Mouse (Mus musculus) T-helper 2 cell (primary cell): ENCODE results near the gene Art4.

Source experiments
- in situ Hi-C: fragments of 300-600 bp; cut with MboI, MseI; formaldehyde crosslinking; loops from one replicate; pipeline ENCODE4 v1.15.1; 2025; ENCODE audit warnings: high pct_unique_total_duplicates

Gene Art4

DNA sequence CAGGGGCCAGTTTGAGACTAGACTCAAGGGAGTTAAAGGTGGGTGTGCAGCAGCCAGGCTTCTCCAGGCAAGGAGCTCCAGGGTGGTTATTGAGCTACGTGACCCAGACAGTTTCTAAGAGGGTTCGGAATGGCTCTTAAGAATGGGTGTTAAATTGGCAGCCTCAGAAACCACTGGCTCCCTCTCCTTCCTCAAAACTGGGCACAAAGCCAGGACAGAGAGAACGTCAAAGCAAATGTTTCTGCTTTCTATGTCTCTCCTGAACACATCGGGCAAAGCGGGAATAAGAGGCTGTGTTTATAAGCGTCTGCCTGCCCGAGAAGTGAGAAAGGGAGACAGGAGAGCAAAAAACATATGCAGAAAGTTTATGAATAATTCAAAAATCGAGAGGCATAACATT is 17.1 kb upstream of the Art4 start:
- in situ Hi-C loops = no loop called here

DNA sequence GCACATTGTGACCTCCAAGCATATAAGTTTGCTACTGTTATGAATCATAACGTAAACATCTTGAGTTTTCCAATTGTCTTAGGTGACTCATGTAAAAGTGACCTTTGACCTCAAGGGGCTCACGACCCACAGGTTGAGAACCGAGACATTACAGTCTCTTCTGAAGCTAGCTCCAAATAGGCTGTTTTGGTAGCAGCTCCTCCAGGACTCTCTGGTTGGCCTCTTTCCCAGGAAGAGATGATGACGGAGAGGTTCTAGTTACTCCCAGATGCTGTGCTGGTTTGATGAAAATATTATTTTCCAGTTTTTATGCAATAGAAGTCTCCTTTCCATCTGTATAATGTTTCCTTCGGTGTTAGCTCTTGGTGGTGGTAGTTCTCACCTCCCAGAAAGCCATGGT is 11.4 kb upstream of the Art4 start:
- in situ Hi-C loops = no loop called here

DNA sequence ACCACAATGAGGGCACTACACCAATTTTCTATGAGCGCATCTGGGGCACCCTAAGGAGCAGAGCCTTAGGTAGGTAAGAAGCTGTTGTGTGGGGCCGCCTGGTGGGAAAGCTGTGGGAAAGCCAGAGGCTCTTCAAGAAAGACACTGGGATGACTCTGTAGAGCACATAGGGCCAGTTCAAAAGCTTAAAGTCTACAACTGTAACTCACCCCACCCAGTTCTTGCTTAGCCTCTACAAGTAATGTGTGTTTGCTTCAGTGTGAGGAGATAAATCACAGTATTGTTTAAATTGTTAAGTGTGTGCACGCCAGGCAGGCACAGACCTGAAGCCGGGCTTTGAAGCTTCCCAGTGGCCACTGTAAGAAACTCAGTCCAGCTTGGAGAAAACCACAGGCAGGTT is 8.6 kb upstream of the Art4 start:
- in situ Hi-C loops = no loop called here

DNA sequence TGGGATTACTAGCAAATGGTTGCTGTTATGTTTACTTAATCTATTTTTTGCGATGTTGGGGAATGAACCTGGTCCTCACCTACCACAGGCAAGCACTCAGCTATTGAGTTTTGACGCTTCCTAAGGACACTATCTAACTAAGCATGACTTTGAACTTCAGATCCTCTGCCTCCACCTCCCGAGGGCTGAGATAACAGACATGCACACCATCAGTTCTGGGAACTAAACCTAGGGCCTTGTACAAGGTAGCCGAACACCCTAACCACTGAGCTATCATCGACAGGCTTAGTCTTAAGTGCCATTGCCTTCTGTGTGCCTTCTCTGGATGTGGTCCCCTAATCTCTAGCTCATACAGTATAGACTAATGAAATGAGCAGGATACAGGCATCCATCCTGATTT is 7.8 kb upstream of the Art4 start:
- in situ Hi-C loops = no loop called here

DNA sequence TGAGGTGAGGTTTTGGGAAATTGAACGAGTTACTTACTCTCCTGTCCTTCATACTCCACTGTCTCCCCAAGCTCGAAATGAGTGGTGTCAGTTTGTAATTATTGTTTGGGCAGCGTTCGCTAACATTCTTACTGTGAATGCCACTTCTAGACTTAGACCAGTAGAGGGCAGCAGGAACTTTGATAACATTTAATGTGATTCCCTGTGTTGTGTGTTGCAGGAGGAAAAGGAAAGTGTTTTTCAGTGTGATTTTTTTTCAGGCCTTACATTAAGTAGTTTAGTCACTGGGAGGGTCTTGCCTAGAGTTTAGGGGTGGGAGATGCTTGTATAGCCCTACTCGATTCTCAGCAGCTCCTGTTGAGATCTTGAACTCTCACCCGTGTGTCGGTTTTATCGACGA is 3.5 kb upstream of the Art4 start:
- in situ Hi-C loops = loop anchor here (5.0 kb wide), 1 partner anchor 41 kb away; no protein-coding TSS in a partner anchor

DNA sequence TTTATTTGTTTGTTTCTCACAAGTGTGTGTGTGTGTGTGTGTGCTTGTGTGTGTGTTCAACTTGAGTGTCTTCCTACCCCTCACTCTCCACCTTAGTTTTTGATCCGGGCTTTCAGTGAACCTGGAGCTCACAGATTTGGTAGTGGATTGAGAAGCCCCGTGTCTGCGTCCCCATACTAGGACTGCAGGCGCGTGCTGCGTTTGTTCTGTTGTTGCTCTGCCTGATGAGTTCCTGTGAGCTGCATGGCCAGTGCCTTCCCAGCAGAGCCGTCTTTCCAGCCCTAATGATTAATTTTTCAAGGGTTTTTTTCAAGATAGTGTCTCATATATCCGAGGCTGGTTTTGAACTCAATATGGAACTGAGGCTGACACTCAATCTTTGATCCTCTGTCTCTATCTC is 887 bp upstream of the Art4 start:
- in situ Hi-C loops = loop anchor here (10.0 kb wide), 2 partner anchors 66 to 106 kb away; partner anchors contain the start of genes Erp27 and Pde6h

DNA sequence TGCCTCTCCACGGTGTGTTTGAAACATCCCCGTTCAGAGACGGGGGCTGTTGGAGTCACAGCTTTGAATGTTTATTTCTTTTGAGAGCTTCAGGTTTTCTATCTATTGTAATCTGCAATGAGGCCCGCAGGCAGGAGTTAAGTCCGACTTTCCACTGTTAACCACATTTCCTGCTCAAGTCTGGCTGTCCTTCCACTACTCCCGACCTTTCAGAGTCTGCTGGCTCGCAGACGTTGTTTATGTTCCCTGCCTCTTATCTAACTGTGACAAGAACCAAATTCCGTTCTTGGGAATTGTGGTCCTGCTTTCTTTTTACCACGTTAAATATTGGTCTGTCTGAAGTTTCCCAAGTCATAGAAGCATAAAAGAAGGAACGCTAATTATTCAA is 334 bp upstream of the Art4 start:
- in situ Hi-C loops = loop anchor here (10.0 kb wide), 2 partner anchors 67 to 107 kb away; partner anchors contain the start of genes Erp27 and Pde6h

DNA sequence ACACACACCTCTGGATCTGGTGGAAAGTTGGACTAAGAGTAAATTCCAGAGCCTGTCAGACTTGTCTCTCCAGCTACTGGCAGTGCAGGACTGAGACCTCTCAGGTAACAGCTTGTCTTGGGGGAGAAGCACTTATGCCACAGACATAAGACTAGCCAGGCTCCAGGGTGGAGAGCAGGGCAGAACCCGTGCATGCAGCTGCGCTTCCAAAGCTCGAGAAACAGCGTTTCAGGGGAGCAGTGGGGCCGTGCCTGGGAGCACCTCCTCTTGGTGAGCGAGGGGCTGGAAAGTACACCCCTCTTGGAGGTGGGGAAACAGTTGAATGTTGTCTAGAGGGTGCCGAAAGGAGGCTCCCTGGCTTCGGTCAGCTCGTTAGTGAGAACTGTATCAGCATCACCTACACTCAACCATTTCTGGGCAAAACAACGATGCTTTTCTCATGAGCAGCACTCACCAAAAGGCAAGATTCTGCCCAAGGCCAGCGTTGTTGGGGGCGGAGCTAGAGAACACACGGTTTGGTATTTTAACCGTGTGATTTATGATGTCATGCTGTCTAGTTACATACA is 1.4 kb downstream of the Art4 start:
- in situ Hi-C loops = loop anchor here (10.0 kb wide), 2 partner anchors 69 to 109 kb away; partner anchors contain the start of genes Erp27 and Pde6h

DNA sequence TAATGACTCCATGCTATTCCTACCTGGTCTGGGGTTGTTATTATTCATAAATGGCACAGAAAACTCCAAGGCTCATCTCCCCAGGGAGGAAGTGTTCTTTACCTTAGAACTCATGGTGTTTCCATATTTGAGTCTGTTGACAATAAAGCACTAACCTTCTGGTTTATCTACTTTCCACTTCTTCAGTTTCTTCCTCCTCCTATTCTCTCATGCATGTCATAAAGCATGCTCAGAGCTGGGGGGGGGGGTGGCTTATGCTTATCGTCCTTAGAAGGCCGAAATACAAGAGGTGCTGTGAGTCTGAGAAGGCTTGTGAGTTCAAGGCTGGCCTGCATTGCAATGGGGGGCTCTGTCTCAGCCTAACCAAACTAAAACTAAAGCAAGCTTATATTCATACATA is 2.4 kb downstream of the Art4 start:
- in situ Hi-C loops = loop anchor here (10.0 kb wide), 2 partner anchors 70 to 110 kb away; partner anchors contain the start of genes Erp27 and Pde6h

DNA sequence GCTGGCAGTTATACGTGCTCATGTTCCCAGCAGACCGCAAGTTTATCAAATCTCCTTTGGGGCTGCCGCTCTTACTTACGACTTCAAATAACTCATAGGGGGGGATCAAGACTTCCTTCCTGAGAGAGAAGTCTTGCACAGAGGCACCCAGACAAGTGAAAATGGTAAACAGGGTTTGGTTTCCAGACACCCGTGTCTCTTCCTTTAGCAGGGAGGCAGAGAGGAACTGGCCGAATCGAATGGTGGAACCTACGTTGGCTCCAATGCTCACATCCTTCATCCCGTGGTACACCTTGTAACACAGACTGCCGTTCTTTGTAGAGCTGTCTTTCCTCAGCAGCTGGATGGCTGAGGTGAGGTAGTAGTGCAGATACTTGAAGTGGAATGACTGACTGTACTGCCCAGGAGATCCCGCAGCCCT is 3.2 kb downstream of the Art4 start:
- in situ Hi-C loops = loop anchor here (10.0 kb wide), 2 partner anchors 70 to 110 kb away; partner anchors contain the start of genes Erp27 and Pde6h

DNA sequence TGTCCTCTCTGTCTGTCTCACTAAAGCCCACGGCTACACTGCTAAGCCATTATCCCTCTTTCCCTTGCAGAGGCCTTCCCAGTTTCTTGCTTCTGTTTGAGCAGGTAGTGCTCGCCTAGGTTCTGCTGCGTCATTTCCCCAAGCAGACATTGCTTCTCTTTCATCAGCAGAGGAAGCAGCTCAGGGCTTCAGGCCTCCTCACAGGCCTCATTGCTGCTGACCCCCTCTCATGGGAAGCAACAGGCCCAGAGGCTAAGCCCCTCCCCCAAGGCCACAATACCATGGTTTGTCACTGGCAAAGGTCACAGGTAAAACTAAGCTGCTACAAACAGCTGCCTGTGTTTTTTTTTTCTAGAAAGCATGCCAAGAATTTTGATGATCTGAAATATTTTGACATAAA is 4.8 kb downstream of the Art4 start:
- in situ Hi-C loops = loop anchor here (10.0 kb wide), 2 partner anchors 72 to 112 kb away; partner anchors contain the start of genes Erp27 and Pde6h

DNA sequence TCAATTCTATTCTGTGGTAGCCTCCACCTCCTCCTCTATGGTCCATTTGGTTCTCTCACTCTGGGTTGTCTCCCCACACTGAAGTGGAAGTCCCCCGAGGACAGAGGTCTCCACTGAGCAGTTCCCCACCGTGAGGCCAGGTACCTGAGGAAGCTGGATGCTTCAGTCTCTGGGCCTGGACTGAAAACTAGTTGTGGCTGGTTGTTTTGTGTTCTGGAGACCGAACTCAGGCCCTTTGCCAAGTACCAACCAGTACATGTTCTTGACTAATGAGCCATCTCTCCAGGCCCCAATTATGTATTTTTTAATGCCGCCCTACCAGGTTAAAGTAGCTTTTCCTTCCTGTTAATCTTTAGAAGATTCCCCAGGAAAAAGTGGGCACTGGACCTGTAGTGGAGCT is 5.2 kb downstream of the Art4 start:
- in situ Hi-C loops = loop anchor here (10.0 kb wide), 2 partner anchors 72 to 112 kb away; partner anchors contain the start of genes Erp27 and Pde6h

DNA sequence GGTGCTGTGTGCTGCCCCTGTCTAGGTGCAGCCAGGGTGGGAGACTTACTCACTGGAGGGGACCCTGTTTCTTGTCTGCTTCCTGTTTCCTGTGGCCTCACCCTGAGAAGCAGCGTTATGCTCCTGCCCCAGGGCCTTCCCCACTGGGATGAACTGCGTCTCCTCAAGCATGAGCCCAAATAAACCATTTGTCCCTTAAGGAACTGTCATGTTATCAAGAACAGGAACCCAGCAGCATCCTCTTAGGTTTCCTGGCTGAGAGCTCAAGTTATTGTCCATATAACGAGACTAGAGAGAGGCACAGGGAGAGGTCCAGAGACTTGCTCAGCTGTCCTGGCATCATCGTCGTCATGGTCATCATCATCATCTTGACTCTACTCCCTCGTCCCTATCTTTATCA is 7.3 kb downstream of the Art4 start:
- in situ Hi-C loops = loop anchor here (10.0 kb wide), 2 partner anchors 75 to 115 kb away; partner anchors contain the start of genes Erp27 and Pde6h

DNA sequence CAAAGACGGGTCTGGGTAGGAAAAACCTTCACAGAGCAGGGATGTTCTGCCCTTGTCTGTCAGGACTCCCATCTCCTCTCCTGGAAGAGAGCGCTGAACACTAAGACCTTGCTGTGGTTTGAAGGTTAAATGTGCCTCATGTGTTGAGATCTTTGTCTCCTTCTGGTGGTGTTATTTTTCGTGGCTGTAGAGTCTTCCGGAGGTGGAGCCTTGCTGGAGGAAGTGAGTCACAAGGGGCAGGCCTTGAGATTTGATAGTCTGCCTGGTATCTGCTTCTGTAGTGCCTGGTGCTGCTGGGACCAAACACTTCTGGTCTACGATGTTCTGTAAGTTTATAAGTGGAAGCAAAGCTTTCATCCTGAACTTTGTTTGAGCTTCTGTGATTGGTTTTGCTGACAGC is 8.6 kb downstream of the Art4 start:
- in situ Hi-C loops = no loop called here

DNA sequence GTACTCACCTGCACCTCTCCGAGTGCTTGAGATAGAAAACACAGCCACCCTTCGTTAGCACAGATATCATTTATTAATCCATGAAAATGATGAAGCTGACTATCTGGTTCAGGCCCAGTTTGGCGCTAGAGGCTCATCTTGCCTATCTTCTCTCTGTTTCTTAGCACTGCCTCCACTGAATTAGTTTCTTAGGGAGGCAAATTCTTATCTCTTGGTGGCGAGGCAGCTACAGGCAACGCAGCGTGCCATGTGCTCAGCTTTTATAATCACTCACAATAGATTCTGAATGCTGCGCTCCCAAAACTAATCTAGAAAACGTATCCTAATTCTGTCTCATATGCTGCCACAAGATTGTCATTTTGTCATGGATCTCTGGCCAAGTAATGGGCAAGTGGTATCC is 9.1 kb downstream of the Art4 start:
- in situ Hi-C loops = no loop called here

DNA sequence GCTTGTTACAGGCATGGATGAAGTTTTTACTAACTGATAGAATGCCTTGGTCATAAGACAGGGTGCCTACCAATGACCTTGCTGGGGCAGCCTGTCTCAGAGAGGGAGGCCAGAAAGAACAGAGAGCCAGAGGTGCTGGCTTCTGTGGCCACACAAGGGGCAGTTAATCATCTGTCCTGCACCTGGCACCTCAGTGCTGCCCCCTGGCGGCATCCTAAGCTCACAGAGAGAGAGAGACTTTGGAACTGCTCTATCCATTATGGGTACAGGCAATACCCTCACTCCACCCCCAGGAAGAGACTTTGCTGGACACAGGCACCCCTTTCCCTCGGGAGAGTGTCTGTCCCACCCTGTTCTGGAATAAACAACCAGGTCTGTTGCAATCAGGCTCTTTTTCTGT is 9.7 kb downstream of the Art4 start:
- in situ Hi-C loops = no loop called here

DNA sequence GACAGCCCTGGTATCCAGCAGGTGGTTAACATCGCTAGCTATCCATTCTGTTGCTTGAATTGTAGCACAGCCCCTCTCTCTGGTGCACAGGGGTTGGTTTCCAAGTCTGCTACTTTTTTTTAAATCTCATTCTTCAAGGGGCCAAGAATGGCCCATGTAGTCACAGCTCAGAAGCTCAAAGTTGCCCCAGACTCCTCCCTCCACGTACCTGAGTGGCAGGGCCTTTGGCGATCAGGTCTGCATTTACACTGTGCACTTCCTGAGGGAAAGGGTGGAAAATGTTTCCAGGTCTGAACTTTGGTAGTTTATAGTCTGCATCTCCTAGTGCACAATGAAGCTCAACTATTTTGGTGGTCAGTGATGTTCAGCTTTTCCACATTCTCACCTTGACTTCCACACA is 10.3 kb downstream of the Art4 start:
- in situ Hi-C loops = no loop called here

DNA sequence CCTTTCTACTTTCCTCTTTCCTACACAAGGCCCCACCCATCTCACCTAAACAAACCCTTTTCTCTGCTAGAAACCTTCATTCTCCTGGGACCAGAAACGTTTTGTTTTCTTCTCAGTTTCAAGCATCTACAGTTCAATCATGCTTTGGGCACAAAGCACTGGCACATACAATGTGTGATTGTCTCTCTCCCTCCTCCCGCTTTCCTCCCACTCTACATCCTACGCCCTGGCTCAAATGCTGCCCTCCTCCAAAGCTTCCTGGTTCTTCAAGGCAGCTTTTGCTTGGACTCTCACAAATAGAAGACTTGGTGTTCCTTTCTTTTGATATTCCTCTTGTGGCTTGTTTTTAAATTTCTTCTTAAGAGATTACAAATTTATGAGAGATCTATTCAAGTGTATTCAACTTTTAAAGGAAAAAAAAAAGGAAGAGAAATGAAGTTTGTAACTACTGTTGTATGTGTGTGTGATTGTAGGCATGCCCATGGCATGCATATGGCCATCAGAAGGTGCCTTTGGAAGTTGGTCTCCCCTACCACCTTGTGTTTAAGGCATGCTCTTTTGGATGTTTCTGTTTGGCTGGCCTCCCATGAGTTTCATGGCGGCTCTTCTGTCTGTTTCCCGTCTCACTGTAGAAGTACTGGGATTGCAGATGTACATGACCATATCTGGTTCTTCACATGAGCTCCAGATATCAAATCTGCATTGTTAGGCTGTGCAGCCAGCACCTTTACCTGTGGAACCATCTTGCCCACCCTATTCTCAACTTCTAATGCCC is 11.6 kb downstream of the Art4 start:
- in situ Hi-C loops = no loop called here

DNA sequence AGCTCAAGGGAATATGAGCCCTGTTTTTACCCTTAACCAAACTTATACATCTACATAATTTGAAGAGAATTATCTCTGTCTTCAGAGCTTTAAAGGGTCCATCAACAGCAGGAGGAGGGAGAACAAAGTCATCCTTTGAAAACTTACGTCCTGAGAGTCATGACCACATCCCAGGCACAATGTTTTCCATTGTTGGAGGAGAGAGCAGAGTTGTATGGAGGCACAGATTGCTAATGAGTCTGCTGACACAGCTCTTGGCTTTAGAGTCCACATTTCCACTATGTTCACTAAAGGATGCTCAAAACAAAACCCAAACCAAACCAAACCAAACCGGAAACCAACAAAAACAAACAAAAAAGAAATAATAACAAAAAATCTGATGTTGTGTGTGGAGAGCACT is 12.6 kb downstream of the Art4 start:
- in situ Hi-C loops = no loop called here

DNA sequence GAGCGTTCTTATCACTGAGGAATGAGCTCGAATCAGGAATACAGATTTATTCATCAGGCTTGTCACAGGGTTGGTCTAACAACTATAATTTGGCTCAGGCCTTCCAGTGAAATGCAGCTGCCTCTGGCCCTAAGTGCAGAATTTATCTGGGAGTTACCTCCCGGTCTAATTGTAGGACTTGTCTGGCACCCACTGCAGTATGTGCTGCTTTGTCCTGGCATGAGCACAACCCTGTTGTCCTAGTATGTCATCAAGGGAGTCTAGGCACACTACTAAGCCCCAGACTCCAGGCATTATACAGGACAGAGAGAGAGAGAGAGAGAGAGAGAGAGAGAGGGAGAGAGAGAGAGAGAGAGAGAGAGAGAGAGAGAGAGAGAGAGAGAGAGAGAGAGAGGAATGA is 20.2 kb downstream of the Art4 start:
- in situ Hi-C loops = no loop called here

DNA sequence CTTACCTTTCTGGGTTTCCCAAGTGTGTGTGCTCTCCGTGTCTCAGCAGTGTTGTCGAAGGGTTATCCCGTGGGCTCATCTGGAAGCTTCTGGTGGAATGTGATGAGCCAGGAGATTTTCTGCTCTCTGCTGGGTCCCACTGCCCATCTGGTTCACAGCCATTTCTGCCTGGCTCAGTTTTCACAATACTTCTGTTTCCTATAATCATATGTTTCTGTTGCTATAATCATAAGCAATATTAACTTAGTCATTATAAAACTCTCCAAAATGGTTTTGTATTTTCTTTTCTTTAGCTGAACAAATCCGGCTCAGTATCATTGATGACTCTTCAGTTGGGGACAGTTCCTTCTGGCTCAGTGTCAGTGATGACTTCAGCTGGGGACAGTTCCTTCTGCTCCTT is 22.2 kb downstream of the Art4 start, which contains the start of gene Smco3:
TSS of gene Smco3 (minus strand) at position 101 of the 400 bp plus-strand sequence.
- in situ Hi-C loops = no loop called here

DNA sequence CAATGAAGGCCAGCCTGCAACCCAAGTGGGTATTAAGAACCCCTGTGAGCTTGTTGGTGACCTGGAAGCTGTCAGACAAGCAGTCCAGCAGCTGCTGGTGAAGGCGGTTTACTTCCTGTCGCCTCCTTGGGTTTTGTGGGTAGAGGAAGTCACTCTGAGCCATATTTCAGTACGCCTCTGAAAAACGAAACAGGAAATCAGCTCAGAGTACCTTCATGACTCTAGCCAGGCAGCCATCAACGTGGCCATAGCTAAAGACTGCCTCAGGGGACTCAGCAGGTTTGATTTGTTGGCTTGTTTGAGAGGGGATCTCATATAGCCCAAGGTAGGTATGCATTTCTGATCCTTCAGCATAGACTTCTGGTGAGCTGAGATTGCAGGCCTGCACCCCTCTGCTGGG is 25.8 kb downstream of the Art4 start:
- in situ Hi-C loops = no loop called here

DNA sequence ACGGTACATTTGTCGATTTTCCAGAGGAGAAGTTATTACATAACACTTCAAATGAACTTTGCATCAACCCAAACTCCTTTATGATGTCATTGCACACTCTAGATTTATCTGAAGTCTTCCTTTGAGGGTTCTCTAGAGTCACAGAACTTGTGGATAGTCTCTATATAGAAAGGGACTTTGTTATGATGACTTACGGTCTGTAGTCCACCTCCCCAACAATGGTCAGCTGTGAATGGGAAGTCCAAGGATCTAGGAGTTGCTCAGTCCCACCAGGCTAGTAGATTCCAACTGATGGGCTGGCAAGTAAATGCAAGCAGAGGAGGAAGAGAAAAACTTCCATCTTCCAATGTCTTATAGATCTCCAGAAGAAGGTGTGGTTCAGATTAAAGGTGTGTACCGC is 28.9 kb downstream of the Art4 start:
- in situ Hi-C loops = loop anchor here (10.0 kb wide), 1 partner anchor 916 kb away; no protein-coding TSS in a partner anchor
